ENCODE assay signal across 8 mouse cellular contexts in genomic region chr10:59907695-59908299, GRCm38 (mm10). TPM values are rescaled to one million over a fixed set of nuclear protein-coding genes. Genes with fewer than 3 reads are reported as not detected.
A peak's percentile ranks its signal among the peaks of the same experiment; 100 is the strongest.
DNase-seq lines count a peak whose midpoint lies in the region; ATAC-seq and TF ChIP-seq lines count a peak whose summit lies in the region.

No protein-coding gene starts in this region.

- no peaks in the 10 kb centered on the region for H3K36me3 ChIP-seq in heart, embryonic 15.5 days

- no peak for DNase-seq in layer of hippocampus, adult 2 months (ENCODE audit: low spot score in 2 of 2)
- DNase-seq in layer of hippocampus, adult 8-10 months (ENCODE audit: low spot score in 2 of 2), result no peak
- DNase-seq in Patski (ENCODE audit: low read depth, low spot score) (peak; percentile 88), liver (peak; percentile 46)
- no peak for DNase-seq in gastrocnemius, postnatal 4 days (ENCODE audit: low spot score in 2 of 2)
- no peak for DNase-seq in urinary bladder, postnatal 36 days (ENCODE audit: low spot score in 2 of 2)

- no peak for TF ChIP-seq CTCF in layer of hippocampus, adult 2 months (conservative IDR thresholded peaks at IDR 0.05)
- no peak for TF ChIP-seq CTCF in Patski (IDR thresholded peaks at IDR 0.05)

- POLR2A ChIA-PET in Patski (lab: Charles Lee), result interaction anchor here (0.8 to 3.6 kb wide), 6 partner anchors 9 to 78 kb away, joined by 3 to 22 read pairs (median 4); partner anchors contain the start of gene Ddit4

- WGBS in heart, embryonic 15.5 days, result 9% methylated on average over 7 of the region's 7 CpGs

- H3K4me2 ChIP-seq in heart, embryonic 15.5 days, result peak overlapping the region; percentile 21; the same call in 1 of the 2 replicates

- ATAC-seq in Patski, result peak; percentile 58
- peak; percentile 73 for ATAC-seq in heart, embryonic 15.5 days (replicated peaks; ENCODE audit: insufficient number of reproducible peaks, insufficient read depth, low FRiP score, low read depth)
- ATAC-seq in neutrophil, adult 5-6 weeks (ENCODE audit: extremely low read depth, insufficient number of reproducible peaks, low FRiP score, poor library complexity, severe bottlenecking), result peak; percentile 62

- no peaks in the 10 kb centered on the region for H3K27me3 ChIP-seq in Patski
- H3K27me3 ChIP-seq in heart, embryonic 15.5 days, result no peaks in the 10 kb centered on the region

- peak overlapping the region; percentile 64; the same call in 1 of the 2 replicates for H3K27ac ChIP-seq in layer of hippocampus, adult 2 months
- H3K27ac ChIP-seq in heart, embryonic 15.5 days, result peak overlapping the region; percentile 94

- in situ Hi-C loops in Patski (cut with MboI; ENCODE audit: low pct_unique_long_range_greater_than_20kb), result loop anchor here (5.0 kb wide), 1 partner anchor 40 kb away; no protein-coding TSS in a partner anchor

- no peaks in the 10 kb centered on the region for H3K9me3 ChIP-seq in heart, embryonic 15.5 days (replicated peaks)

- no peak overlapping the region for H3K4me3 ChIP-seq in layer of hippocampus, adult 2 months
- no peak overlapping the region for H3K4me3 ChIP-seq in heart, embryonic 15.5 days

- CTCF ChIA-PET in Patski (lab: Charles Lee), result interaction anchor here (1.1 to 2.5 kb wide), 5 partner anchors 10 to 43 kb away, joined by 3 to 8 read pairs (median 5); no protein-coding TSS in a partner anchor

- peaks cover 55% of the 10 kb centered on the region for H3K4me1 ChIP-seq in heart, embryonic 15.5 days (replicated peaks)

- H3K9ac ChIP-seq in heart, embryonic 15.5 days, result 0 out of 2 replicates have a peak overlapping the region, but pooled peaks have one; percentile 7

RNA-seq across cellular contexts. Expression of gene Dnajb12, which starts 28.4 kb away (rescaled TPM):
- 10 to 100 TPM; 54.4 to 56.8 TPM for total RNA-seq in layer of hippocampus, adult 2 months (2021)
- 10 to 100 TPM; 51.1 to 55.4 (median 52.6) TPM for total RNA-seq in layer of hippocampus, adult 8-10 months (2022)
- 54.0 TPM for polyA plus RNA-seq in Patski (2021)
- 17.8 and 23.3 TPM in 2 replicates for polyA plus RNA-seq in heart, embryonic 15.5 days (2015; fragmentation: Nextera tagmentation; extraction: Ambion mirVana)
- 24.7 and 32.5 TPM in 2 replicates for total RNA-seq in neutrophil, adult 5-6 weeks (2017)
- 10 to 100 TPM; 45.0 to 51.3 TPM for total RNA-seq in gastrocnemius, postnatal 4 days (2021)

RNA-seq across cellular contexts. Expression of gene Ddit4, which starts 43.8 kb away (rescaled TPM):
- 10 to 100 TPM; 63.6 to 66.7 TPM for total RNA-seq in layer of hippocampus, adult 2 months (2021)
- total RNA-seq in layer of hippocampus, adult 8-10 months (2022), result 10 to 100 TPM; 51.3 to 71.6 (median 61.4) TPM
- polyA plus RNA-seq in Patski (2021), result 63.9 TPM
- 22.7 and 33.4 TPM in 2 replicates for polyA plus RNA-seq in heart, embryonic 15.5 days (2015; fragmentation: Nextera tagmentation; extraction: Ambion mirVana)
- total RNA-seq in neutrophil, adult 5-6 weeks (2017), result 5.6 and 8.1 TPM in 2 replicates
- 10 to 100 TPM; 18.6 to 18.7 TPM for total RNA-seq in gastrocnemius, postnatal 4 days (2021)

Comparison
In these comparisons a context has a peak if more than half of its experiments do, and no peak if none do; other contexts are left out.
1. DNase-seq: peak in Patski (single experiment) and liver (single experiment); none in layer of hippocampus, adult 2 months (0 of 2), layer of hippocampus, adult 8-10 months (0 of 2), gastrocnemius, postnatal 4 days (0 of 2) and urinary bladder, postnatal 36 days (0 of 2).
2. Peak in every context shown above with its lines, with median percentiles within 50 percentile points of each other: ATAC-seq.